Mouse (Mus musculus) stomach, embryonic 14.5 days (tissue): ENCODE results near the gene Timmdc1. TPM values are rescaled to one million over a fixed set of nuclear protein-coding genes. Genes with fewer than 3 reads are reported as not detected.

Source experiments
- ATAC-seq: fragments of 200-750 bp; cut with Nextera tagmentation; 2 replicates; pipeline ENCODE4 v1.8.0; 2017; ENCODE audit warnings: low read depth, moderate TSS enrichment; ENCODE audit not compliant: insufficient number of reproducible peaks, insufficient read depth, low FRiP score
- H3K27ac ChIP-seq: fragments of 300-500 bp; sonication (generic); 2 replicates; pipeline ENCODE4 v1.5.1; 2014; ENCODE audit warnings: mild to moderate bottlenecking, low read length, moderate library complexity, mixed read lengths
- H3K27me3 ChIP-seq: fragments of 300-500 bp; sonication (generic); 2 replicates; pipeline ENCODE4 v1.6.1; 2014; ENCODE audit warnings: low read length, control low read depth, mixed read lengths; ENCODE audit not compliant: control insufficient read depth, insufficient read depth
- H3K36me3 ChIP-seq: fragments of 300-500 bp; sonication (generic); 2 replicates; pipeline ENCODE4 v1.6.1; 2014; ENCODE audit warnings: mild to moderate bottlenecking, control low read depth, low read length, moderate library complexity, mixed read lengths; ENCODE audit not compliant: control insufficient read depth, insufficient read depth
- H3K4me1 ChIP-seq: fragments of 300-500 bp; sonication (generic); 2 replicates; pipeline ENCODE4 v1.6.1; 2014; ENCODE audit warnings: low read length, control low read depth, mixed read lengths; ENCODE audit not compliant: control insufficient read depth, insufficient read depth
- H3K4me2 ChIP-seq: fragments of 300-500 bp; sonication (generic); replicated peaks from 2 replicates; pipeline ENCODE4 v1.6.1; 2014; ENCODE audit warnings: low read depth, low read length, control low read depth
- H3K4me3 ChIP-seq: fragments of 300-500 bp; sonication (generic); 2 replicates; pipeline ENCODE4 v1.5.1; 2014; ENCODE audit warnings: low read depth, low read length, control low read depth
- H3K9ac ChIP-seq: fragments of 300-500 bp; sonication (generic); replicated peaks from 2 replicates; pipeline ENCODE4 v1.6.1; 2014; ENCODE audit warnings: low read depth, mild to moderate bottlenecking, control low read depth, low read length, moderate library complexity, mixed read lengths
- H3K9me3 ChIP-seq: fragments of 300-500 bp; sonication (generic); 2 replicates; pipeline ENCODE4 v1.6.1; 2016; ENCODE audit warnings: low read depth, low read length, control low read depth; ENCODE audit not compliant: control insufficient read depth
- WGBS: fragments of 180-500 bp; shearing (Covaris S2); extraction: QIAGEN DNeasy Blood & Tissue Kit; methylation state at CpG from one replicate; pipeline ENCODE4 v1.1.7; 2014; 5-methylcytosine and 5-hydroxymethylcytosine counted together
- polyA plus RNA-seq: library from polyadenylated mRNA; unstranded; fragments of >200 nt; fragmentation: Nextera tagmentation; extraction: Ambion mirVana; gene quantifications from 2 replicates; pipeline ENCODE4 v1.2.1, GENCODE M21; 2014

Gene Timmdc1
- polyA plus RNA-seq, result 23.8 and 25.5 TPM in 2 replicates

DNA sequence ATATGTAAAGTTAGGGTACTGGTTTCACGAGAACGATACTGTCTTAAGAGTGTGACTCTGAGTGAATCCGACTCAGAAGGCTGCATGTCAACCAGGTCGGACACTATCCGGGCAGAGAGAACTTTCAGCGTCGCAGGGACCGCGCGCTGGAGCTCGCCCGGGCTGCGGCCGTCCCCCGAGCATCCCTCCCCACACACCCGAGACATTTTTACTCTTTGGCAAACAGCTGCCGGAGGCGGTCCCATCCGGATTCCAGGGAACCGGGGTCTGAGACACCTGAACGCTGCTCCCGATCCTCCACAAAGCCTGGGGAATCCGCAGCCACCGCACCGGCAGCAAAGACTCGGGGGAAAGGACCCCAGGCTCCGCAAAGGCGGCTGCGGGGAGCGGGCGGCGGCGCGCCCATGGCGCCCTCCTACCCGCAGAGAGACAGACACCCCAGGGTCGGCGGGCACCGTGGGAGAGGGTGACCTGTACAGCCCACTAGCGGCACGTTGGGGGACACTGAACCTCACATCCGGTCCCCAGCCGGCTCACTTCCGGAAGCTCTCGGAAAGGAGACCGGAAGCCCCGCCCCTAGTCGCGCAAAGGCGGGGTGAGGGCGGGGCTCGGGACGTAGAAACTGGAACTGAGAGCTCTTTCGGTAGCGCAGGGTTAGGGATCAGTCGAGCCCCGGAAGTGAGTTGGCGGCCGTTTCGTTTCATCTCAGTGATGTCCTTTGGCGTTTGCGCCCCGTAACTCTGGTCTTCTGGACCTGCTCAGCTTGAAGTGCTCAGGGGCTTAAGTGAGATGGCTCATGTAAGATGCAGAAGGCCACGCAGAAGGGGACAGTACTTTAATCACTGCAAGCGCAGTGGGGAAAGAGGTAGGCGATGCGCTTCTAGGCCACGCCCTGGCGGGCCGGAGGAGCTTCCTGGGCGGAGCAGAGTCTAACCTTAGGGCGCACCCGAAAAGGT lies at the start of gene Timmdc1:
Gene Timmdc1 (minus strand): TSS at position 535 of the 956 bp plus-strand sequence.
- peaks cover 6% of the 10 kb centered on the region; the same call in 1 of the 2 replicates for H3K4me1 ChIP-seq
- no peaks in the 10 kb centered on the region for H3K27me3 ChIP-seq
- H3K27ac ChIP-seq, result peak within 1 kb of the TSS; percentile 86
- peak; percentile 99 for ATAC-seq
- H3K4me2 ChIP-seq, result peak within 1 kb of the TSS; percentile 65
- peak within 1 kb of the TSS; percentile 93 for H3K4me3 ChIP-seq
- H3K9me3 ChIP-seq, result no peaks in the 10 kb centered on the region
- H3K9ac ChIP-seq, result peak within 1 kb of the TSS; percentile 85
- WGBS, result under 1% methylated on average over 73 of the region's 73 CpGs
- peaks cover 17% of the 10 kb centered on the region; the same call in 1 of the 2 replicates for H3K36me3 ChIP-seq

DNA sequence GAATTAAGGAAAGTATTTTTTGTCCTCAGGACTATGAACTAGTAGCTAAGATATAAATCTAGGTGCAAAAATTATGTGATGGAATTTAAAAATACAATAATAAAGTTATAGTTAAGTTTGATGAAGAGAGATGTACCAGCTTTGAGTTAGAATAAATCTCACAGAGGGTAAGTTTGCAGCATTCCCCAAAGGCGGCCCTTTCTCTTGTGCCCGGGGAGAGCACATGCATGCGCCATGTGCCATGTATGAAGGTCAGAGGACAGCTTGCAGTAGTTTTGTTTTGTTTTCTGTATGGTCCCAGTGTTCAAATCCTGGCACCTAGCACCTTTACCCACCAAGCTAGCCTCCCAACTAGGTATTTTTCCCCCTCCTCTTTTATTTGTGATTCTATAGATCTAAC lies 49.0 kb upstream of the Timmdc1 start:
- no peak overlapping the region for H3K4me3 ChIP-seq
- H3K27ac ChIP-seq, result no peak overlapping the region
- H3K4me2 ChIP-seq, result no peak overlapping the region
- WGBS, result 93% methylated on average over 3 of the region's 3 CpGs
- H3K4me1 ChIP-seq, result no peaks in the 10 kb centered on the region
- no peak for ATAC-seq
- no peaks in the 10 kb centered on the region for H3K9me3 ChIP-seq
- H3K27me3 ChIP-seq, result no peaks in the 10 kb centered on the region
- H3K36me3 ChIP-seq, result peaks cover 58% of the 10 kb centered on the region
- no peak overlapping the region for H3K9ac ChIP-seq

DNA sequence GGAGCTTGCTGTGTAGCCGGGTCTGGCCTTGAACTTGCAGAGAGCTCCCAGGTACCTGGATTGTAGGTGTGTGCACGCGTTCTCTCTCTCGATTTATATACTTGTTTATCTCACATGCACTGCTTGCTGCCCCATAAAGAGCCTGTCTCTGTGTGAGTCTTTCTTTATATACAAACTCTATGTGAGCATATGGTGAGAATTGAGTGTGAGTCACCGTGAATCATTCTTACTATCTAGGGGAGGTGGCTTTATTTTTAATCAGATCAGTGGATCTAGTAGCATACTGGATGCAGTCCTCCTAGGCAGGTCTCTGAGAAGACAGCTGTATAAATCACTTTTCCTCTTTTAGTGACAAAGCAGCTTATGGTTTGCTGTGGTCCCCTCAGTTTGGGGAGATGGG lies 45.7 kb upstream of the Timmdc1 start:
- Histone ChIP-seq H3K4me2 (no peak overlapping the region), H3K4me3 (no peak overlapping the region), H3K27ac (no peak overlapping the region), H3K9ac (no peak overlapping the region), H3K27me3 (no peaks in the 10 kb centered on the region), H3K36me3 (peaks cover 41% of the 10 kb centered on the region), H3K4me1 (peaks cover 3% of the 10 kb centered on the region; the same call in 1 of the 2 replicates), H3K9me3 (no peaks in the 10 kb centered on the region)
- WGBS, result 94% methylated on average over 5 of the region's 5 CpGs
- ATAC-seq, result no peak

DNA sequence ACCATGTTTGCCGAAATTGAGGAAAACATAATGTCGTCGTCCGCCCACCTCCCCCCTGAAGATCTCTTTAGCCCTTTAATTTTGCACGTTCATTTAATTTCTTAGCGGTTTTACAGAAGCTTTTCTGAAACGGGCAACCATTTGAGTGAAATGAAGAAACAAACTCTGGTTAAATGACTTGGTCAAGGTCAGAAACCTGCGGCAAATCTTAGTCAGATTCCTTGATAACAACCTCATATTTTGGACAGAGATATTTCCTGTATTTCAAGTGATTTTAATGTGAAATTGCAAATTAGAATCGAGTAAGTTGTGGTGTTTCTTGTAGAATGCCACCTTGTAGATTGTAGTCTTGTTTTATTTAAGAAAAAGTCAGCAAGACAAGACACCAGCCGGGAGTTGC lies 41.1 kb upstream of the Timmdc1 start:
- H3K27ac ChIP-seq, result no peak overlapping the region
- H3K9ac ChIP-seq, result peak overlapping the region; percentile 94
- peak overlapping the region; percentile 97 for H3K4me3 ChIP-seq
- no peaks in the 10 kb centered on the region for H3K27me3 ChIP-seq
- peak overlapping the region; percentile 63 for H3K4me2 ChIP-seq
- H3K9me3 ChIP-seq, result no peaks in the 10 kb centered on the region
- peaks cover 3% of the 10 kb centered on the region; the same call in 1 of the 2 replicates for H3K4me1 ChIP-seq
- ATAC-seq, result no peak
- H3K36me3 ChIP-seq, result peaks cover 11% of the 10 kb centered on the region; the same call in 1 of the 2 replicates
- WGBS, result 28% methylated on average over 10 of the region's 10 CpGs

DNA sequence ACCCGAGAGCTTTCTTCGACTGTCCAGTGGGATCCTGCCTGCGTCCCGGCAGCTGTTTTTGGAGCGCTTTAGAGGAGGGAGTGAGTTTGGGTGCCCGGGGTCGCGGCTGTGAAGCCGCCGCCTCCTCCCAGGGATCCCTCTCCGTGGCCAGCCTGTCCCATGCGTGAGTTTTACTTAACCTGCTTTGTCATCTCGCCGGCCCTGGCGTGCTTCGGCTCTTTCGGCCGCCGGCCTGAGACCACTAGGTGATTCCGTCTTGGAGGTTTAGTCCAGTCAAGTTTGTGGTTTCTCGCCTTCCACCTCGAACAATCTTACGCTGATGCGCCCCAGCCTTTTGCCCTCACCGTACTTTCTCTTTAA lies 40.5 kb upstream of the Timmdc1 start:
- Histone ChIP-seq H3K27ac (peak overlapping the region; percentile 82), H3K4me2 (peak overlapping the region; percentile 63), H3K9ac (peak overlapping the region; percentile 94), H3K36me3 (peaks cover 5% of the 10 kb centered on the region; the same call in 1 of the 2 replicates), H3K4me3 (peak overlapping the region; percentile 97), H3K27me3 (no peaks in the 10 kb centered on the region), H3K9me3 (no peaks in the 10 kb centered on the region), H3K4me1 (peaks cover 3% of the 10 kb centered on the region; the same call in 1 of the 2 replicates)
- ATAC-seq, result peak; percentile 64; the same call in 1 of the 2 replicates
- under 1% methylated on average over 25 of the region's 25 CpGs for WGBS

DNA sequence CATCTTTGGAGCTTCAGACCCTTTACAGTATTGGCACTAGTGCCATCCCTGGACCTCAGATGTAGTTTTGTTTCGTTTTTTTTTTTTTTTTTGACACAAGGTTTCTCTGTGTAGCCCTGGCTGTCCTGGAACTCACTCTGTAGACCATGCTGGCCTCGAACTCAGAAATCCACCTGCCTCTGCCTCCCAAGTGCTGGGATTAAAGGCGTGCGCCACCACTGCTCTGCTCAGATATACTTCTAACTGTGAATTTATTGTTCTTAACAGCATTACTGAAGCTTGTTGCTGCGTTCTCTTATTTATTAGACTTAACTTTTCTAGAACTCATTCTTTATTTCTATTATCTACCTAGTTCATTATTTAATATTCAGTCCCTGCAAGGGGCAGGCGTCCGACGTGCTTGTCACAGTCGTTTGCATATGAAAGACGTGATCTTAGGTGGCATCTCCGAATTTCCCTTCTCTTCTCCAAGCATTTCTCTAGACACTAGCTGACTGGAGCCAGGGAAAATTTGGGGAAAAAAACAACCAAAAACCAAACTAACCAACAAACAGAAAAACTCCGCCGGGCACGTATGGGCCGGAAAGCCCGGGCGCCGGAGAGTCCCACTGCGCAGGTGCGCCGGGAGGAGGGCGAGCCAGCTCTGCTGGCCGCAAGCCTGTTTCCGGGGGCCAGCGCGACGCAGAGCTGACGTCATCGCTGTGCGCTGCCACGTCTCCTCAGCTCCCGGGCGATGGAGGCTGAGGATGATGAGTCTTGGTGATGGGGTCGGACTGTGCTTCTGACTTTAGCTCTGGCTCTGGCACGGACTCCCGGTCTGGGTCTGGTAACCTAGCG lies 39.9 kb upstream of the Timmdc1 start:
- ATAC-seq, result peak; percentile 96
- 8% methylated on average over 37 of the region's 37 CpGs for WGBS
- H3K4me3 ChIP-seq, result peak overlapping the region; percentile 97

DNA sequence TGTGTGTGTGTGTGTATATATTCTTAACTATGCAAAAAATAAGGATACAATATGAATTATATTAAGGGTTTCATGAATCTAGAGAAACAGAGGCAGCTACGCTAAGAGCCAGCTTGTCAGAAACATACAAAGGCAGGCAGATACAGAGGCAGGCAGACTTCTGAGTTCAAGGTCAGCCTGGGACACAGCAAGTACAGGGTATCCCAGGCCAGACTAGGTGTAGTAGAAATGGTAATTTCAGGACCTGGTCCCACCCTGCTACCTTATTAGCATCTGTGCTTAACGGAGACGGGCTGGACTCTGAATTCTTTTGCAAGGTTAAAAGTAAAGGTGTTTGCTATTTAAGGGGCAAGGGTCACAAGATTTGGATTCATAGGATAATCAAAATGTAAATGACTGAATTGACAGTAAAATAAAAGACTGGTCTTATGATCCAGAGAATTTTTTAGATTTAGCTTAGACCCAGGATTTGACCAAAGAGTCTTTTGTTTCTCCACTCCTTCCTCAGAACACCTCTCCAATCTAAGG lies 35.8 kb upstream of the Timmdc1 start, which contains the start of gene Tmem39a:
Gene Tmem39a (plus strand): TSS at position 478 of the 528 bp plus-strand sequence.
- Histone ChIP-seq H3K27me3 (no peaks in the 10 kb centered on the region), H3K9ac (no peak within 1 kb of the TSS), H3K36me3 (no peaks in the 10 kb centered on the region), H3K27ac (no peak within 1 kb of the TSS), H3K9me3 (no peaks in the 10 kb centered on the region), H3K4me1 (no peaks in the 10 kb centered on the region), H3K4me2 (no peak within 1 kb of the TSS), H3K4me3 (no peak within 1 kb of the TSS)
- 74% methylated on average over 3 of the region's 3 CpGs for WGBS
- no peak for ATAC-seq

More for the DNA sequence above, 39.9 kb upstream of the Timmdc1 start:
- Histone ChIP-seq H3K9ac (peak overlapping the region; percentile 94), H3K36me3 (peaks cover 4% of the 10 kb centered on the region; the same call in 1 of the 2 replicates), H3K4me2 (peak overlapping the region; percentile 63), H3K27me3 (no peaks in the 10 kb centered on the region), H3K27ac (peak overlapping the region; percentile 82), H3K9me3 (no peaks in the 10 kb centered on the region), H3K4me1 (peaks cover 3% of the 10 kb centered on the region; the same call in 1 of the 2 replicates)

DNA sequence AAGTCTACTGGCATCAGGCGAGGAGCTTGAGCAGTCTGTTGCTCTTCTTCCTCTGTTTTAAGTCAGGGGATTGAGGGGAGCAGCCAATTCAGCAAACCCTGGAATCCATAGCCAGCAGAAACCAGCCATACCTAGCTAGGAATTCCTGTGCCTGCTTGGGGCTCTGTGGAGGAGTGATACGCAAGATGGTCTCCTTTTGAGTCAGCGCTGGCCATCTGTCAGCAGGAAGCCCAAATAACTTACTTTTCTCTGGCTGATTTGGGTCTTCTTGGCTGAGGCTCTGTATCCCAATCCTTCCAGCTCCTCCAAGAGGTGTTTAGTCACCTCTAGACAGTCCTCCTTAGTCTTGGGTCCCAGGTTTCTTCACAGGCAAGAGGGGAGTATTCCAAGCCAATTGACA lies 33.5 kb upstream of the Timmdc1 start:
- ATAC-seq, result no peak
- H3K4me1 ChIP-seq, result no peaks in the 10 kb centered on the region
- WGBS, result 77% methylated on average over 3 of the region's 3 CpGs
- H3K27ac ChIP-seq, result no peak overlapping the region
- no peak overlapping the region for H3K4me3 ChIP-seq
- H3K36me3 ChIP-seq, result no peaks in the 10 kb centered on the region
- H3K27me3 ChIP-seq, result no peaks in the 10 kb centered on the region
- H3K9me3 ChIP-seq, result no peaks in the 10 kb centered on the region
- H3K4me2 ChIP-seq, result no peak overlapping the region
- H3K9ac ChIP-seq, result no peak overlapping the region
